Mouse (Mus musculus) retina, embryonic 14.5 days (tissue): ENCODE data around the gene Cd248.

Experiments used
- DNase-seq: peaks from one replicate; pipeline ENCODE4 v3.0.0-alpha.2; 2015; ENCODE audit warnings: low spot score

The Cd248 gene

GRCm38 (mm10) chr19:5067867-5068569 is at the start of gene Cd248:
TSS of gene Cd248 (plus strand) at chr19:5068078.
- peak; percentile 61 for DNase-seq

GRCm38 (mm10) chr19:5018191-5018590 is 49.7 kb upstream of the Cd248 start:
- DNase-seq = no peak

- DNase-seq = no peak
Measured at GRCm38 (mm10) chr19:5021416-5021815, 46.5 kb upstream of the Cd248 start.

- peak; percentile 95 for DNase-seq
Measured at GRCm38 (mm10) chr19:5023621-5024479, 44.0 kb upstream of the Cd248 start, which contains the start of gene Slc29a2. TSS of gene Slc29a2 (plus strand) at chr19:5023860.

GRCm38 (mm10) chr19:5026111-5026510 is 41.8 kb upstream of the Cd248 start:
- no peak for DNase-seq

GRCm38 (mm10) chr19:5032686-5033085 is 35.2 kb upstream of the Cd248 start:
- DNase-seq = no peak

- no peak for DNase-seq
Measured at GRCm38 (mm10) chr19:5036577-5036976, 31.3 kb upstream of the Cd248 start.

- DNase-seq = peak; percentile 95
Measured at GRCm38 (mm10) chr19:5037678-5038571, 30.0 kb upstream of the Cd248 start.

GRCm38 (mm10) chr19:5038709-5039156 is 29.1 kb upstream of the Cd248 start, which contains the start of the genes B4gat1 and AC124502.3:
TSS of gene B4gat1 (plus strand) at chr19:5038826.
TSS of gene AC124502.3 (plus strand) at chr19:5038891.
- DNase-seq = peak; percentile 94

GRCm38 (mm10) chr19:5039301-5040114 is 28.4 kb upstream of the Cd248 start:
- no peak for DNase-seq

- DNase-seq = peak; percentile 94
Measured at GRCm38 (mm10) chr19:5040862-5041523, 26.9 kb upstream of the Cd248 start, which contains the start of gene Brms1. TSS of gene Brms1 (plus strand) at chr19:5041354.

GRCm38 (mm10) chr19:5041588-5041987 is 26.3 kb upstream of the Cd248 start:
- no peak for DNase-seq

- DNase-seq = no peak
Measured at GRCm38 (mm10) chr19:5045531-5045930, 22.3 kb upstream of the Cd248 start.

- no peak for DNase-seq
Measured at GRCm38 (mm10) chr19:5048138-5049056, 19.5 kb upstream of the Cd248 start.

- no peak for DNase-seq
Measured at GRCm38 (mm10) chr19:5049325-5049724, 18.6 kb upstream of the Cd248 start.

GRCm38 (mm10) chr19:5050047-5050905 is 17.6 kb upstream of the Cd248 start, which contains the start of gene Rin1:
TSS of gene Rin1 (plus strand) at chr19:5050481.
- DNase-seq = peak; percentile 62

- no peak for DNase-seq
Measured at GRCm38 (mm10) chr19:5051031-5051430, 16.8 kb upstream of the Cd248 start.

- DNase-seq = no peak
Measured at GRCm38 (mm10) chr19:5051515-5051914, 16.4 kb upstream of the Cd248 start.
